Mouse (Mus musculus) bone marrow, adult 2 months (tissue): ENCODE measurements around the gene Mfsd14a.

Experiments
- CTCF ChIP-seq: fragments of 200-500 bp; IDR thresholded peaks from 2 replicates; pipeline ENCODE4 v1.5.1; 2011; ENCODE audit warnings: low read length, control low read depth; ENCODE audit not compliant: control insufficient read depth, insufficient read depth
- POLR2A ChIP-seq: fragments of 200-500 bp; IDR thresholded peaks from 2 replicates; pipeline ENCODE4 v1.6.1; 2011; ENCODE audit warnings: low read depth, mild to moderate bottlenecking, control low read depth, low read length, borderline replicate concordance; ENCODE audit not compliant: control insufficient read depth

GRCm38 (mm10) chr3:116710941-116711340 is 48.5 kb upstream of the Mfsd14a start:
- TF ChIP-seq POLR2A (no peak), CTCF (no peak)
